Mouse (Mus musculus) adrenal gland (tissue): ENCODE measurements around the gene Hsd17b6.

Source experiments
- intact Hi-C: fragments of 180-260 bp; cut with DNase I; formaldehyde crosslinking; loops from one replicate; pipeline ENCODE4 v1.15.1; 2025

Hsd17b6 gene

DNA sequence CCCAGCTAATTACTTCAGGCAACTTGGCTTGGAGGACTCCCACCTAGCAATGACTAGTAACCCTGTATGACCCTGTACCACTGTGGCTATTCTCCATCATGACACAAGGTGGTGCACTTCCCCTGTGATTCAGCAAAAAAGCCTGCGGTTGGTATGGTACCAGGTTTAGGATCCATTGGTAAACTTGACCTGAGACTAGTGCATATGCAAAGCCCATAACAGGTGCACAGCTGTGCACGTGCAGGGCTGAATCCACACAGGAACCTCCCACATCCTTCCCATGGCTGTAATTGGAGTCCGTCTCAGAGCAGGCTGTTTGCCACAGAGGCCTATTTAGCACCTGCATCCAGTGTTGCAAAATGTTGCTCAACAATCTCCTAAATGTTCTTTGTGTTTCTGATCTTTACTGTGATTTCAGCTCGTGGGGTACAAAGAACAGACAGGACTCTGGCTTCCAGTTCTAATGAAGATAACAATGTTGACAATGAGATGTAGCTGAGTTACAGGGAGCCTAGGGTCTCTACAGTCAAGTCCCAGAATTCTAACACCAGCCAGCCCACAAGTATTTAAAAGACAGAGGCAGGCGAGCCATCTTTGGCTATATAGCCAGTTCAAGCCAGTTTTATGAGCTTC, 61.9 kb downstream of the Hsd17b6 start:
- intact Hi-C loops, result no loop called here
